Mouse (Mus musculus) induced T-regulatory cell, adult 2 months (primary cell): ENCODE measurements at regions not wholly inside any gene's neighbourhood (a gene's known extent, or its start where the extent isn't known, plus 50 kb on each side); places are given as distances from the start of the nearest gene placed in this dataset.

Experiments
- DNase-seq: peaks from one replicate; pipeline ENCODE4 v3.0.0-alpha.2; 2012; ENCODE audit warnings: low read depth

- no peak for DNase-seq
Observed at GRCm38 (mm10) chr2:12697209-12697608, 226.6 kb upstream of the Pter start.

GRCm38 (mm10) chr2:12699331-12699730 is 224.5 kb upstream of the Pter start:
- no peak for DNase-seq

GRCm38 (mm10) chr2:12707514-12707913 is 216.3 kb upstream of the Pter start:
- no peak for DNase-seq

- peak; percentile 49 for DNase-seq
Observed at GRCm38 (mm10) chr2:12709156-12709923, 214.5 kb upstream of the Pter start.

GRCm38 (mm10) chr2:12709924-12710240 is 214.0 kb upstream of the Pter start:
- DNase-seq: no peak

- no peak for DNase-seq
Observed at GRCm38 (mm10) chr2:12716124-12717012, 207.5 kb upstream of the Pter start.

- no peak for DNase-seq
Observed at GRCm38 (mm10) chr2:12729251-12729650, 194.6 kb upstream of the Pter start.

GRCm38 (mm10) chr2:12737140-12737539 is 186.7 kb upstream of the Pter start:
- no peak for DNase-seq

- DNase-seq: no peak
Observed at GRCm38 (mm10) chr2:12746856-12747255, 177.0 kb upstream of the Pter start.

GRCm38 (mm10) chr2:12758816-12759215 is 165.0 kb upstream of the Pter start:
- no peak for DNase-seq

- DNase-seq: no peak
Observed at GRCm38 (mm10) chr2:12759931-12760330, 163.9 kb upstream of the Pter start.

GRCm38 (mm10) chr2:12761461-12761860 is 162.4 kb upstream of the Pter start:
- DNase-seq: no peak

- DNase-seq: no peak
Observed at GRCm38 (mm10) chr2:12764510-12764909, 159.3 kb upstream of the Pter start.

GRCm38 (mm10) chr2:12765336-12765735 is 158.5 kb upstream of the Pter start:
- DNase-seq: no peak

- DNase-seq: no peak
Observed at GRCm38 (mm10) chr2:12776866-12777265, 147.0 kb upstream of the Pter start.

GRCm38 (mm10) chr2:12777696-12778095 is 146.1 kb upstream of the Pter start:
- no peak for DNase-seq

GRCm38 (mm10) chr2:12792596-12792995 is 131.2 kb upstream of the Pter start:
- no peak for DNase-seq

- no peak for DNase-seq
Observed at GRCm38 (mm10) chr2:12797615-12798169, 126.1 kb upstream of the Pter start.

- DNase-seq: no peak
Observed at GRCm38 (mm10) chr2:12799153-12799925, 124.5 kb upstream of the Pter start.

GRCm38 (mm10) chr2:12802667-12803066 is 121.2 kb upstream of the Pter start:
- DNase-seq: no peak

GRCm38 (mm10) chr2:12805096-12805495 is 118.7 kb upstream of the Pter start:
- no peak for DNase-seq

- no peak for DNase-seq
Observed at GRCm38 (mm10) chr2:12808466-12808865, 115.4 kb upstream of the Pter start.
